Mouse (Mus musculus) limb, embryonic 15.5 days (tissue): ENCODE data around the gene Shkbp1. TPM values are rescaled to one million over a fixed set of nuclear protein-coding genes. Genes with fewer than 3 reads are reported as not detected.

ENCODE experiments used
- ATAC-seq: fragments of 200-750 bp; cut with Nextera tagmentation; 2 replicates; pipeline ENCODE4 v1.8.0; 2017; ENCODE audit warnings: low read depth, moderate TSS enrichment; ENCODE audit not compliant: insufficient number of reproducible peaks, low FRiP score, low TSS enrichment
- H3K27ac ChIP-seq: fragments of 300-500 bp; sonication (generic); 2 replicates; pipeline ENCODE4 v1.5.1; 2015; ENCODE audit warnings: moderate library complexity, mild to moderate bottlenecking, inconsistent platforms
- H3K27me3 ChIP-seq: fragments of 300-500 bp; sonication (generic); 2 replicates; pipeline ENCODE4 v1.6.1; 2015; ENCODE audit warnings: inconsistent platforms
- H3K36me3 ChIP-seq: fragments of 300-500 bp; sonication (generic); 2 replicates; pipeline ENCODE4 v1.6.1; 2015; ENCODE audit warnings: inconsistent platforms
- H3K4me1 ChIP-seq: fragments of 300-500 bp; sonication (generic); 2 replicates; pipeline ENCODE4 v1.6.1; 2015; ENCODE audit warnings: inconsistent platforms
- H3K4me2 ChIP-seq: fragments of 300-500 bp; sonication (generic); 2 replicates; pipeline ENCODE4 v1.6.1; 2015; ENCODE audit warnings: mild to moderate bottlenecking, inconsistent platforms
- H3K4me3 ChIP-seq: fragments of 300-500 bp; sonication (generic); 2 replicates; pipeline ENCODE4 v1.5.1; 2015; ENCODE audit warnings: mild to moderate bottlenecking, inconsistent platforms
- H3K9ac ChIP-seq: fragments of 300-500 bp; sonication (generic); 2 replicates; pipeline ENCODE4 v1.6.1; 2015; ENCODE audit warnings: inconsistent platforms
- H3K9me3 ChIP-seq: fragments of 300-500 bp; sonication (generic); 2 replicates; pipeline ENCODE4 v1.6.1; 2016; ENCODE audit warnings: inconsistent platforms
- WGBS: fragments of 180-500 bp; shearing (Covaris S2); methylation state at CpG from one replicate; pipeline ENCODE4 v1.1.7; 2015; 5-methylcytosine and 5-hydroxymethylcytosine counted together
- polyA plus RNA-seq: library from polyadenylated mRNA; unstranded; fragments of >200 nt; fragmentation: Nextera tagmentation; extraction: Ambion mirVana; gene quantifications from 2 replicates; pipeline ENCODE4 v1.2.1, GENCODE M21; 2015

Gene Shkbp1
- polyA plus RNA-seq, 1 experiment from 2014 or later = 36.4 TPM

DNA sequence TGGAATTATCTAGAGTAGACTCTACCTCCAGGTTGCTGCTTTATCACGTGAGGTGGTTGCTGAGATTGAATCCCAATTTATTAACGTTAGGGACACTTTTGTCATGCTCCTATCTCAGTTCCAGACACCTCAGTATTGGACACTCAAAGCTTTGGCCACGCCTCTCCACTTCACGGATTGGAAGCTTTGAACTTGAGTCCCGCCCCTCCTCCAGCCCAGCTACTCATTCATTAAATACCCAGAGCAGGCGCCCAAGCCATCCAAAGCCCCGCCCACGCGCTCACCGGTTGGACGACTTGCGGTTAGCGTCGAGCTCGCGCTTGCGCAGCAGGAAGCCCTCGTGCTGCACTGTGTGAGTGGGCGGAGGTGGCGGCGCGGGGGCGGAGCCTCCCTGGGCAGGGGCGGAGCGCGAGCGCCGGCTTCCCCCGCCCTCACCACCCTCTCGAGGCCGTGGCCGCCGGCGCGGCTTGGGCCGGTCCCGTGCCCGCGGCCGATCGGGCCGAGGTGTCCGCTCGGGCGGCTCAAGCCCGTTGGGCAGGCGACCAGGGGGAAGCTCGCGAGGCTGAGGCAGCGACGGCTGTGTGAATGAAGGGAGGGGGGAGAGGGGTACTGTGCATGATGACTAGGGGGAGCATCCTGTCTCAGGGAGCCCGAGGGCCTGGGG lies 5.6 kb upstream of the Shkbp1 start:
- peak overlapping the region; percentile 90 for H3K4me2 ChIP-seq
- no peak overlapping the region for H3K27ac ChIP-seq
- H3K36me3 ChIP-seq = no peaks in the 10 kb centered on the region
- peak overlapping the region; percentile 52 for H3K4me3 ChIP-seq
- WGBS = under 1% methylated on average over 51 of the region's 52 CpGs
- H3K9me3 ChIP-seq = no peaks in the 10 kb centered on the region
- peaks cover 27% of the 10 kb centered on the region for H3K4me1 ChIP-seq
- H3K9ac ChIP-seq = peak overlapping the region; percentile 61
- H3K27me3 ChIP-seq = peaks cover 61% of the 10 kb centered on the region
- peak; percentile 93 for ATAC-seq

DNA sequence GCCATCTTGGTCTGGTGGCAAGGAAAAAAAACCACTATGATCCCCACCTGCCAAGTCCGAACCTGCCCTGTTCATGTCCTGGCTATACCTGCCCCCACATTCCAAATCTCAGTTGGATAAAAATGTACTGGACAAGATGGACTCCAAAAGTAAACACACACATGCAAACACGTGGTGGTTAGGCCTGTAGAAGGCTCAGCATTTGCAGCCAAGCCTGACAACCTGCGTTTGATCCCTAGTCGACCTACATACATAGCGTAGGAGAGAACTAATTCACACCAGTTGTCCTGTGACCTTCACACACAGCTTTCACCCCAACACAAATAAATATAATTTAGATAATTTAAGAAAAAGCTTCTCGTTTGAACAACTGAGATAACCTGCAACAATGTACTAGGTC lies 4.9 kb upstream of the Shkbp1 start:
- Histone ChIP-seq H3K27ac (no peak overlapping the region), H3K9me3 (no peaks in the 10 kb centered on the region), H3K4me2 (peak overlapping the region; percentile 90; the same call in 1 of the 2 replicates), H3K4me3 (peak overlapping the region; percentile 52; the same call in 1 of the 2 replicates), H3K9ac (no peak overlapping the region), H3K36me3 (no peaks in the 10 kb centered on the region), H3K4me1 (peaks cover 31% of the 10 kb centered on the region), H3K27me3 (peaks cover 56% of the 10 kb centered on the region)
- WGBS = 50% methylated on average over 6 of the region's 6 CpGs
- no peak for ATAC-seq

DNA sequence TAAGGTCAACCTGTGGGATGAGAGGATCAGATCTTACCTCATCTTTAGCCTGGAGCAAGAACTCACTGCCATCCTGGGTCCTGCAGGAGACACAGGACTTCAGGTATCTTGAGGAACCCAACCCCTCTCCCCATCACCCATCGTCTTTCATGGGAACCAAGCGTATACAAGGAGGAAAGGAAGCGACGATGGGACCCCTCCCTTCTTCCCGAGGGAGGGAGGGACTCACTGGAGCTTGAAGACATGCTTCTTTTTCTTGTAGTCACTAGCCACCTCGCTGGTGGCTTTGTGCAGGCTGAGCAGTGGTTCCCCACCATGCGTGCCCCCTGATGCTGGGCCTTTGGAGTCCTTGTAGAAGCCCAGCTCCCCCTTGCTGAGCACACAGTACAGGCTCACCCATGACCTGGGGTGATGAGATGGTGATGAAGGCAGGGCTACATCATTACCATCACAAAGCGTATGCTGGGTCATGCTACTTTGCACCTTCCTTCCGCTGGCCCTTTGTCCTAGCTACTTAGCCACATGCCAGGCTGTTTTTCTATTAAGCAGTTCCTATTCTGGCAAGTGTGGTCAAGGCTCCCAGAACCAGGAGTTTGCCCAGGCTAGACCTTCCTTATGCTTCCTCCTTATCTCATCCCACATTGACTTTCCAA lies 4.0 kb upstream of the Shkbp1 start:
- peaks cover 47% of the 10 kb centered on the region for H3K27me3 ChIP-seq
- peaks cover 35% of the 10 kb centered on the region for H3K4me1 ChIP-seq
- H3K4me3 ChIP-seq = no peak overlapping the region
- H3K9me3 ChIP-seq = no peaks in the 10 kb centered on the region
- ATAC-seq = no peak
- no peak overlapping the region for H3K9ac ChIP-seq
- no peak overlapping the region for H3K27ac ChIP-seq
- H3K4me2 ChIP-seq = no peak overlapping the region
- H3K36me3 ChIP-seq = no peaks in the 10 kb centered on the region
- WGBS = 84% methylated on average over 9 of the region's 9 CpGs

DNA sequence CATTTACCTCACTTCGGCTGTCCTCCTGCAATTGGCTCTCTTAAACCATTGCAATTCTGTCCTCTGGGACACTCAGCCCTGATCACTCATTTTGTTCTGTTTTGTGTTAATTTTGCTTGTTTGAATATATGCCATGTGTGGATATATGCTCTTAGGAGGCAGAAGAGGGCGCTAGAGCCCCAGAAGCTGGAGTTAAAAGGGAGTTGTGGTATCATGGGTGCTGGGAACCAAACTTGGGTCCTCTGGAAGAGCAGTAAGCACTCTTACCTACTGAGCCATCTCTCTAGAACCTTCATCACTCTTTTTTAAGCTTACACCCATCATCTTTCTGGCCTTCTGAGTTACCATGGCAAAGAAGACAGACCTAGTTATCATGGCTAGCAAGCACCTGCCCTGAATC lies 3.3 kb upstream of the Shkbp1 start:
- 67% methylated on average over 2 of the region's 2 CpGs for WGBS
- H3K4me3 ChIP-seq = no peak overlapping the region
- no peaks in the 10 kb centered on the region for H3K36me3 ChIP-seq
- no peak for ATAC-seq
- H3K27me3 ChIP-seq = peaks cover 41% of the 10 kb centered on the region
- H3K9me3 ChIP-seq = no peaks in the 10 kb centered on the region
- H3K4me1 ChIP-seq = peaks cover 37% of the 10 kb centered on the region
- no peak overlapping the region for H3K4me2 ChIP-seq
- no peak overlapping the region for H3K27ac ChIP-seq
- H3K9ac ChIP-seq = no peak overlapping the region

DNA sequence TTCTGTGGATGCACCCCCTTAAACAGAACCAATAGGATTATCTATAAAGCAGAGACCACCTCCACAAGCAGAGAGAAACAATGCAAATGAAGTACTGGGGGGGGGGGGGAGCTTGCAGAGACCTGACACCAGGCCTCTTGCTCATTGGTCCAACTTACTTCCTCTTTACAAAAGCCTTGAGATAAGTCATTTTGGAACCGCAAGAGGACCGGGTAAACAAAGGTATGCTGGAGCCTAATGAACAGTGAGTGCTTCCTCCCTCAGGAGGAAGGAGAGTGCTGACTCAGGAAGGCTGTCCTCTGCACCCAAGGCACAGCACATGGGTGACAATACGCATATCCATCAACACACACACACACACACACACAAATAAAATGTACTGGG lies 1.8 kb upstream of the Shkbp1 start:
- H3K4me1 ChIP-seq = peaks cover 33% of the 10 kb centered on the region
- peaks cover 2% of the 10 kb centered on the region for H3K36me3 ChIP-seq
- ATAC-seq = no peak
- peaks cover 29% of the 10 kb centered on the region for H3K27me3 ChIP-seq
- no peak overlapping the region for H3K4me2 ChIP-seq
- 21% methylated on average over 3 of the region's 3 CpGs for WGBS
- no peaks in the 10 kb centered on the region for H3K9me3 ChIP-seq
- no peak overlapping the region for H3K27ac ChIP-seq
- H3K9ac ChIP-seq = no peak overlapping the region
- no peak overlapping the region for H3K4me3 ChIP-seq

DNA sequence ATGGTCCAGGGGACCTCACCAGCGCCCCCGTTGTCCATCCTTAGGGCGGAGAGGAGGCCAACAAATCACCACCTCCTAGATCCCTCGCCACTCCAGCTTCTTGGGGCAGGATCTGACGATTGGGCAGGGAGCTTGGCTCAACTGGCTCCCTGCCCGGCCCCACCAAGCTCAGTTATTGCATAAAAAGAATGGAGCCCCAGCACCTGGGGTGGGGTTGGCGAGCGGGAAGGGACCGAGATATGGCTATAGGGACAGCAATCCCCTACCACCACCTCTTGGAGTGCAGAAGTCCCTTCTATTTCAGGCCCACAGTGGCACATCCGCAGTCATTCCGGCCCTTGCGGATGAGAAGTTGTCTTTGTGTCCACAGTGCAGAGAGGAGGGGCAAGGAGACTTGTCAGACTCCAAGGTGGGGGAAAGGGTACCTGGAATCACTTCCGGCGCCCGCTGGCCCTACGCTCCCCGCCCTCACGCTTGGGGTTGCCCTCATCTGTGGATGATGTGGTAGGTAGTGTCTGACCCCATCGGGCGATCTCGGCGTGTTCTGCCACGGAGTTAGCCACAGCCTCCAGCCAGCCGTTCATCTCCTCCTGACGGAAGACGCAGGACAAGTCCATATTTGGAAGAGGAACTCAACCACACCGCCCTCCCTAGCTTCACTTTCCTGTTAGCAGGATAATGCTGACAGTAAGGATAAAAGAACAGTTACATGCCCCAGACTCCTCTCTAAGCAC lies 1.2 kb upstream of the Shkbp1 start, which contains the start of gene Gm20479:
Gene Gm20479, minus strand, starts transcription at position 559 of the 734 bp plus-strand sequence.
- Histone ChIP-seq H3K36me3 (peaks cover 6% of the 10 kb centered on the region), H3K9ac (no peak within 1 kb of the TSS), H3K4me1 (peaks cover 33% of the 10 kb centered on the region), H3K27ac (peak within 1 kb of the TSS; percentile 43), H3K4me3 (peak within 1 kb of the TSS; percentile 79), H3K4me2 (peak within 1 kb of the TSS; percentile 62), H3K27me3 (peaks cover 25% of the 10 kb centered on the region), H3K9me3 (no peaks in the 10 kb centered on the region)
- ATAC-seq = no peak
- WGBS = 7% methylated on average over 26 of the region's 27 CpGs

DNA sequence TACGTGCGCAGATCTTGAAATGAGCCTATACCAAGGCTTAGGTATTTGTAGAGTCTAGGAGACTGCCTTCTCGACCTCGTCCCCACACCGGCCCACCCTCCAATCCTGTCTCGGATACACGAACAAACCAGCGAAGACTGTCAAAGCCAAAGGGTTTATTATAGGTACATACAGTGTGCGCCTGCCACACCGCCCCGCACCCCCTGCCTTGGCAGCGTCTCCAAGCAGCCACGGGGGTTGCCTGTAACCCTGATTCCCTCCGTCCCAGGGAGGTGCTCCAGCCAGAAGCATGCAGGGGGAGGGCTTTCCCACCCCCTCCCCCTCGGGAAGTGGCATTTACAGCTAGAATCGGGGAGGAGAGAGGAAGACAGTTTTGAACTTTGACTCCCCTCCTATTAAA lies 429 bp upstream of the Shkbp1 start:
- H3K27ac ChIP-seq = no peak overlapping the region
- peaks cover 27% of the 10 kb centered on the region for H3K4me1 ChIP-seq
- WGBS = 2% methylated on average over 16 of the region's 16 CpGs
- peak; percentile 32 for ATAC-seq
- H3K9ac ChIP-seq = no peak overlapping the region
- H3K36me3 ChIP-seq = peaks cover 13% of the 10 kb centered on the region
- peaks cover 24% of the 10 kb centered on the region for H3K27me3 ChIP-seq
- peak overlapping the region; percentile 62 for H3K4me2 ChIP-seq
- peak overlapping the region; percentile 79 for H3K4me3 ChIP-seq
- H3K9me3 ChIP-seq = no peaks in the 10 kb centered on the region

DNA sequence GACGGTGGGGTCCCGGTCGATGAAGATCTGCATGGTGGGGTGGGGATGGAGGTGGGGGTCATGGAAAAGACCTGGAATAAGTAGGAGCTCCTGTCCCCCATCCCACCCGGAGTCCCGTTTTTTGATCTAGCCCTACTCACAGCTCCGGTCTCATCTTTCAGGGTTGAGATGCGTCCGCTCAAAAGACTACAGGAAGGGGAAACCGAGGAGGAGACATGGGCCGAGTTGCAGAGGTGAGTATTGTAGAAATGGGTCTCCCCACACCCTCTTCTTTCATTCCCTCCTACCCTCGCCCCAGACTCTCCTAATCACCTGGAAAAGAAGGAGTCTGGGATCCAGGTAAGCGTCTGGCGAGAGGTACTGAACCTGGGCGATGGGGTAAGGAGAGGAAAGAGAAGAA lies 558 bp downstream of the Shkbp1 start:
- peaks cover 24% of the 10 kb centered on the region for H3K4me1 ChIP-seq
- peaks cover 20% of the 10 kb centered on the region for H3K36me3 ChIP-seq
- peak overlapping the region; percentile 42 for H3K9ac ChIP-seq
- peak overlapping the region; percentile 62 for H3K4me2 ChIP-seq
- peak overlapping the region; percentile 79 for H3K4me3 ChIP-seq
- peaks cover 24% of the 10 kb centered on the region for H3K27me3 ChIP-seq
- ATAC-seq = no peak
- 8% methylated on average over 14 of the region's 14 CpGs for WGBS
- no peaks in the 10 kb centered on the region for H3K9me3 ChIP-seq
- H3K27ac ChIP-seq = no peak overlapping the region; the same call in 1 of the 2 replicates

DNA sequence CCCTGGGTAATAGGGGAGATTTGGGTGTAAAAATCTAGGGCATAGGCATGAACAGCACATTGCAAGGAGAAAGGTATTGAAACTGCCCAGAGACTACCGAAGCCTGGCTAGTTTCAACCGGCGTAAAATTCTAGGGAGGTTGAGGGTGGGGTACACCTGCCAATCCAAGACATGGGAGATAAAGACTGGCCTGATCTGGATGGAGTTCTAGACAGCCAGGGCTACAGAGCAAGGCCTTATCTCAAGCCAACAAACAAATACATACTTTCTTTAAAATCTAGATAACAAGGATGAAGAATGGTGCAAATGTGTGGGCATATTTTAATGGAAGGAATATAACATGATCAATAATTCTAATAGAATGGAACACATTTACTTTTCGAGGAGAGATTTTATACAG lies 1.0 kb downstream of the Shkbp1 start:
- no peak overlapping the region for H3K9ac ChIP-seq
- H3K27ac ChIP-seq = no peak overlapping the region
- ATAC-seq = no peak
- no peaks in the 10 kb centered on the region for H3K9me3 ChIP-seq
- H3K36me3 ChIP-seq = peaks cover 23% of the 10 kb centered on the region
- H3K4me3 ChIP-seq = peak overlapping the region; percentile 79
- H3K4me1 ChIP-seq = peaks cover 24% of the 10 kb centered on the region
- 48% methylated on average over 4 of the region's 4 CpGs for WGBS
- H3K27me3 ChIP-seq = peaks cover 24% of the 10 kb centered on the region
- H3K4me2 ChIP-seq = peak overlapping the region; percentile 62

DNA sequence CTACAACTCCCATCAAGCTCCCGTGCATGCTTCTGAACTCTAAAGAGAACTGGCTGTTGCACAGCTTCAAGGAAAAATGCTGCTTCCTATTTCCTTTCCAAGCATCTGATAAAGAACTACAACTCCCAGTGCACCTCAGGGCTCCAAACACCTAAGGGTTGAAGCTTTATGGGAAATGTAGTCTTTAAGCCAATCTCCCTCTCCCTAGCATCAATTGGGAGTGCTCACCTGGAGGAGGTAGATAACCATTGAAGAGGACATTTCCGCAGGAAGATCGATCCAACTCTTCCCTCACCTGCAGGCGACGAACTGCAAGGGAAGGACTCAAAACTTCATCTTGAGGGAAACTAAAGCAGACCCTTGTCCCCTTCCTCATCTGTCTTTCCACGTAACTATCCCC lies 1.7 kb downstream of the Shkbp1 start:
- Histone ChIP-seq H3K4me3 (peak overlapping the region; percentile 79), H3K4me2 (peak overlapping the region; percentile 62), H3K9ac (no peak overlapping the region), H3K27ac (no peak overlapping the region), H3K27me3 (peaks cover 24% of the 10 kb centered on the region), H3K4me1 (peaks cover 24% of the 10 kb centered on the region), H3K9me3 (no peaks in the 10 kb centered on the region), H3K36me3 (peaks cover 23% of the 10 kb centered on the region)
- ATAC-seq = no peak
- WGBS = 25% methylated on average over 6 of the region's 6 CpGs

DNA sequence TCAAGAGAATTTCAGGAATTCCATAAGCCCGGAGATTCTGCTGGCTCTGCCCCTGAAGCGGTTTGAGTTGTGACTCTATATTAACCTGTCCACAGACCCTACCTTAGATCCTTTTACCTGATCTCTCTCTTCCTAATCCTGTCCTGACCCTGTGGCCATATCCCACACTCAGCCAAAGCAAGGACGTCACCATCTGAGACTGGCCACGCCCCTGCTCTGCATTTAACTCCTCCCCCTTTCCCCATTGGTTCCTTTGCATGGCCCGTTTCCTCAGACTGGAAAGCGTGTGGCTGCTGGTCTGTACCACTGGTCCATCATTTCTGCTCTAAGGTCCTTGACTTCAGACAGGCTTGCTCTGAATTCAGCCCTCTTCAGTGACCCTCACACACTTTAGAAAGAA lies 10.4 kb downstream of the Shkbp1 start:
- no peaks in the 10 kb centered on the region for H3K27me3 ChIP-seq
- H3K36me3 ChIP-seq = peaks cover 39% of the 10 kb centered on the region
- no peak overlapping the region for H3K9ac ChIP-seq
- no peak overlapping the region for H3K4me2 ChIP-seq
- H3K9me3 ChIP-seq = no peaks in the 10 kb centered on the region
- 22% methylated on average over 6 of the region's 6 CpGs for WGBS
- no peak for ATAC-seq
- no peak overlapping the region for H3K27ac ChIP-seq
- no peak overlapping the region for H3K4me3 ChIP-seq
- no peaks in the 10 kb centered on the region for H3K4me1 ChIP-seq

DNA sequence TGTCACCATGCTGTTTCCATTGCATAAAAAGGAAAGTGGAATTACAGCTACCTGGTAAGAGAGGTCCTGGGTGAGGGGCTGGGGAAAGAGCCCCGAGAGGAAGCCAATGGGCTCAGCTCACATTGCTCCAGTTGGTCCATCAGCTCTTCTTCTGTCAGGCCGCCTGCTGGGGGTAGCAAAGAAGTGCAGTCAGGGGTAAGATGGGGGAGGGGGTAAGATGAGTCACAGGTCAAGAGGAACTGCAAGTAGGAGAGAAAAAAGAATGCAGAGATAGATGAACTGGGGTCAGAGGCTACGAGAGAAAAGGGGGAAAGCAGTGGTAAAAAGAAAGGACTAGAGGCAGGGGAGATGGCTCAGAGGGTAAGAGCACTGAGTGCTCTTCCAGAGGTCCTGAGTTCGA lies 13.2 kb downstream of the Shkbp1 start:
- WGBS = 57% methylated on average over 4 of the region's 4 CpGs
- peaks cover 14% of the 10 kb centered on the region for H3K27me3 ChIP-seq
- H3K36me3 ChIP-seq = peaks cover 25% of the 10 kb centered on the region
- H3K9me3 ChIP-seq = no peaks in the 10 kb centered on the region
- H3K4me3 ChIP-seq = no peak overlapping the region
- H3K4me1 ChIP-seq = peaks cover 1% of the 10 kb centered on the region
- ATAC-seq = no peak
- no peak overlapping the region for H3K9ac ChIP-seq
- H3K27ac ChIP-seq = no peak overlapping the region
- no peak overlapping the region for H3K4me2 ChIP-seq
